Mouse (Mus musculus): Measurements from ENCODE around the gene Cnot11. TPM values are rescaled to one million over a fixed set of nuclear protein-coding genes. Genes with fewer than 3 reads are reported as not detected.

Gene Cnot11
- polyA plus RNA-seq, 1 experiment from 2014 or later: 23.6 TPM

GRCm38 (mm10) chr1:39522519-39522918 lies 12.3 kb upstream of the Cnot11 start:
- H3K27me3 ChIP-seq (ENCODE audit: control insufficient read depth, insufficient read depth, low read length): no peaks in the 10 kb centered on the region
- no peak for ATAC-seq (ENCODE audit: insufficient number of reproducible peaks, insufficient read depth, low FRiP score, low read depth)
- H3K36me3 ChIP-seq (ENCODE audit: control insufficient read depth, insufficient read depth, low read length): no peaks in the 10 kb centered on the region
- no peak overlapping the region for H3K4me2 ChIP-seq (ENCODE audit: low read length)
- peaks cover 4% of the 10 kb centered on the region for H3K9me3 ChIP-seq (ENCODE audit: control insufficient read depth, low read length)
- H3K4me1 ChIP-seq (ENCODE audit: control insufficient read depth in 2 of 2, insufficient read depth in 2 of 2, low read length in 2 of 2): no peaks in the 10 kb centered on the region
- H3K4me3 ChIP-seq (ENCODE audit: control insufficient read depth in 1 of 2, insufficient read depth in 1 of 2, low read depth in 1 of 2, low read length in 2 of 2): no peak overlapping the region
- H3K27ac ChIP-seq (replicated peaks in 1 of 2; ENCODE audit: control insufficient read depth in 1 of 2, insufficient read depth in 1 of 2, low read depth in 2 of 2, low read length in 2 of 2): no peak overlapping the region
- no peak overlapping the region for H3K9ac ChIP-seq (ENCODE audit: low read length)
- WGBS: 30% methylated on average over 5 of the region's 5 CpGs

- no peak for ATAC-seq (ENCODE audit: insufficient number of reproducible peaks, insufficient read depth, low FRiP score, low read depth)
- Histone ChIP-seq H3K4me3 (ENCODE audit: control insufficient read depth in 1 of 2, insufficient read depth in 1 of 2, low read depth in 1 of 2, low read length in 2 of 2) (no peak overlapping the region), H3K4me1 (ENCODE audit: control insufficient read depth in 2 of 2, insufficient read depth in 2 of 2, low read length in 2 of 2) (no peaks in the 10 kb centered on the region), H3K9ac (ENCODE audit: low read length) (no peak overlapping the region), H3K4me2 (ENCODE audit: low read length) (no peak overlapping the region), H3K27ac (replicated peaks in 1 of 2; ENCODE audit: control insufficient read depth in 1 of 2, insufficient read depth in 1 of 2, low read depth in 2 of 2, low read length in 2 of 2) (no peak overlapping the region), H3K27me3 (ENCODE audit: control insufficient read depth, insufficient read depth, low read length) (no peaks in the 10 kb centered on the region), H3K9me3 (ENCODE audit: control insufficient read depth, low read length) (no peaks in the 10 kb centered on the region), H3K36me3 (ENCODE audit: control insufficient read depth, insufficient read depth, low read length) (no peaks in the 10 kb centered on the region)
- WGBS: 71% methylated on average over 7 of the region's 7 CpGs
Observed at GRCm38 (mm10) chr1:39525763-39526162, 9.0 kb upstream of the Cnot11 start.

- H3K9me3 ChIP-seq (ENCODE audit: control insufficient read depth, low read length): no peaks in the 10 kb centered on the region
- H3K9ac ChIP-seq (ENCODE audit: low read length): no peak overlapping the region
- ATAC-seq (ENCODE audit: insufficient number of reproducible peaks, insufficient read depth, low FRiP score, low read depth): no peak
- no peaks in the 10 kb centered on the region for H3K4me1 ChIP-seq (ENCODE audit: control insufficient read depth in 2 of 2, insufficient read depth in 2 of 2, low read length in 2 of 2)
- no peaks in the 10 kb centered on the region for H3K36me3 ChIP-seq (ENCODE audit: control insufficient read depth, insufficient read depth, low read length)
- no peak overlapping the region for H3K4me3 ChIP-seq (ENCODE audit: control insufficient read depth in 1 of 2, insufficient read depth in 1 of 2, low read depth in 1 of 2, low read length in 2 of 2)
- 68% methylated on average over 9 of the region's 9 CpGs for WGBS
- no peaks in the 10 kb centered on the region for H3K27me3 ChIP-seq (ENCODE audit: control insufficient read depth, insufficient read depth, low read length)
- no peak overlapping the region for H3K27ac ChIP-seq (replicated peaks in 1 of 2; ENCODE audit: control insufficient read depth in 1 of 2, insufficient read depth in 1 of 2, low read depth in 2 of 2, low read length in 2 of 2)
- H3K4me2 ChIP-seq (ENCODE audit: low read length): no peak overlapping the region
Observed at GRCm38 (mm10) chr1:39526371-39527167, 8.2 kb upstream of the Cnot11 start.

DNA sequence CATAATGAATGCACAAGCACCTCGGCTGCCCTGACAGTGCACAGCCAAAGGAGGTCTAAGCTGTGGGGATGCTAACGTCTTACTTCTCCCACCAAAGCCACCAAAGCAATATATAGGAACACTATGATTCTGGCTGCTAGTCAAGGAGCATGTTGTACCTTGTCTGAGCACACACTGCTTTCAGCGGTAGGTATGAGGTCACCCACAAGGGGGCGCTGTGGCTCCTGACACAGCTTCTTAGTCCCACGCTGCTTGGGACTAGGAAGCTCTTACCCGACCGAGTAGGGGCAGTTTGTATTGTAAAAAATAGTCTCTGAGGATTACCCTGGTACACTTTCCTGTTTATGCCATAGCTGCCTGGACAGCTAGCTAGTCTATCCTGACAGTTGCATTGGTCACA lies 7.4 kb upstream of the Cnot11 start:
- no peak overlapping the region for H3K27ac ChIP-seq (replicated peaks in 1 of 2; ENCODE audit: control insufficient read depth in 1 of 2, insufficient read depth in 1 of 2, low read depth in 2 of 2, low read length in 2 of 2)
- no peak overlapping the region for H3K4me3 ChIP-seq (ENCODE audit: control insufficient read depth in 1 of 2, insufficient read depth in 1 of 2, low read depth in 1 of 2, low read length in 2 of 2)
- no peak overlapping the region for H3K4me2 ChIP-seq (ENCODE audit: low read length)
- no peaks in the 10 kb centered on the region for H3K4me1 ChIP-seq (ENCODE audit: control insufficient read depth in 2 of 2, insufficient read depth in 2 of 2, low read length in 2 of 2)
- no peak overlapping the region for H3K9ac ChIP-seq (ENCODE audit: low read length)
- H3K36me3 ChIP-seq (ENCODE audit: control insufficient read depth, insufficient read depth, low read length): no peaks in the 10 kb centered on the region
- no peaks in the 10 kb centered on the region for H3K27me3 ChIP-seq (ENCODE audit: control insufficient read depth, insufficient read depth, low read length)
- no peak for ATAC-seq (ENCODE audit: insufficient number of reproducible peaks, insufficient read depth, low FRiP score, low read depth)
- H3K9me3 ChIP-seq (ENCODE audit: control insufficient read depth, low read length): no peaks in the 10 kb centered on the region
- WGBS: 6% methylated on average over 7 of the region's 7 CpGs

DNA sequence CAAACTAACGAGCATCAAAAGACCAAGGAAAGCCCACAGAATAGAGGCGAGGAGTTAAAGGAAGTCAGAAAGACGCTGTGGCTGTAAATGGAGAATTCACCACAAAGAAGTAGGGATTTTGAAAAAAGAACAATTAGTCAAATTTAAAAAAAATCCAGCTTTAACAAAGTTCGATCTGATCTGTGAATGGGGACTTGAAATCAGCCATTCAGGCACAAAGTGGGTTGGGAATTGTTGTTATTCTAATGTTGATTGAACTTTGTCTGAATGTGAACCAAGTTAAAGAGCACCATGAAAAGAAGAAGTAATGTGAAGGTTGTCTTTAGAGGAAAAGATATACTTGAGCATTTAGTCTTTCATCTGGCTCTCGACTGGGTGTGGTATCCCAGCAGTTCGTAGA lies 6.5 kb upstream of the Cnot11 start:
- H3K9ac ChIP-seq (ENCODE audit: low read length): no peak overlapping the region
- no peak overlapping the region for H3K4me3 ChIP-seq (ENCODE audit: control insufficient read depth in 1 of 2, insufficient read depth in 1 of 2, low read depth in 1 of 2, low read length in 2 of 2)
- no peaks in the 10 kb centered on the region for H3K36me3 ChIP-seq (ENCODE audit: control insufficient read depth, insufficient read depth, low read length)
- H3K4me1 ChIP-seq (ENCODE audit: control insufficient read depth in 2 of 2, insufficient read depth in 2 of 2, low read length in 2 of 2): no peaks in the 10 kb centered on the region
- 67% methylated on average over 6 of the region's 6 CpGs for WGBS
- no peak overlapping the region for H3K27ac ChIP-seq (replicated peaks in 1 of 2; ENCODE audit: control insufficient read depth in 1 of 2, insufficient read depth in 1 of 2, low read depth in 2 of 2, low read length in 2 of 2)
- H3K9me3 ChIP-seq (ENCODE audit: control insufficient read depth, low read length): no peaks in the 10 kb centered on the region
- no peak overlapping the region for H3K4me2 ChIP-seq (ENCODE audit: low read length)
- no peak for ATAC-seq (ENCODE audit: insufficient number of reproducible peaks, insufficient read depth, low FRiP score, low read depth)
- no peaks in the 10 kb centered on the region for H3K27me3 ChIP-seq (ENCODE audit: control insufficient read depth, insufficient read depth, low read length)

- ATAC-seq (ENCODE audit: insufficient number of reproducible peaks, insufficient read depth, low FRiP score, low read depth): no peak
- H3K9me3 ChIP-seq (ENCODE audit: control insufficient read depth, low read length): no peaks in the 10 kb centered on the region
- no peak overlapping the region for H3K4me3 ChIP-seq (ENCODE audit: control insufficient read depth in 1 of 2, insufficient read depth in 1 of 2, low read depth in 1 of 2, low read length in 2 of 2)
- H3K4me2 ChIP-seq (ENCODE audit: low read length): no peak overlapping the region
- WGBS: 33% methylated on average over 13 of the region's 13 CpGs
- no peaks in the 10 kb centered on the region for H3K4me1 ChIP-seq (ENCODE audit: control insufficient read depth in 2 of 2, insufficient read depth in 2 of 2, low read length in 2 of 2)
- no peaks in the 10 kb centered on the region for H3K27me3 ChIP-seq (ENCODE audit: control insufficient read depth, insufficient read depth, low read length)
- no peak overlapping the region for H3K27ac ChIP-seq (replicated peaks in 1 of 2; ENCODE audit: control insufficient read depth in 1 of 2, insufficient read depth in 1 of 2, low read depth in 2 of 2, low read length in 2 of 2)
- H3K9ac ChIP-seq (ENCODE audit: low read length): no peak overlapping the region
- H3K36me3 ChIP-seq (ENCODE audit: control insufficient read depth, insufficient read depth, low read length): no peaks in the 10 kb centered on the region
Observed at GRCm38 (mm10) chr1:39530258-39530943, 4.4 kb upstream of the Cnot11 start.

- no peaks in the 10 kb centered on the region for H3K27me3 ChIP-seq (ENCODE audit: control insufficient read depth, insufficient read depth, low read length)
- no peak overlapping the region for H3K4me3 ChIP-seq (ENCODE audit: control insufficient read depth in 1 of 2, insufficient read depth in 1 of 2, low read depth in 1 of 2, low read length in 2 of 2)
- no peak overlapping the region for H3K27ac ChIP-seq (replicated peaks in 1 of 2; ENCODE audit: control insufficient read depth in 1 of 2, insufficient read depth in 1 of 2, low read depth in 2 of 2, low read length in 2 of 2)
- no peak overlapping the region for H3K4me2 ChIP-seq (ENCODE audit: low read length)
- ATAC-seq (ENCODE audit: insufficient number of reproducible peaks, insufficient read depth, low FRiP score, low read depth): no peak
- no peaks in the 10 kb centered on the region for H3K4me1 ChIP-seq (ENCODE audit: control insufficient read depth in 2 of 2, insufficient read depth in 2 of 2, low read length in 2 of 2)
- H3K9ac ChIP-seq (ENCODE audit: low read length): no peak overlapping the region
- WGBS: 63% methylated on average over 4 of the region's 4 CpGs
- H3K36me3 ChIP-seq (ENCODE audit: control insufficient read depth, insufficient read depth, low read length): no peaks in the 10 kb centered on the region
- H3K9me3 ChIP-seq (ENCODE audit: control insufficient read depth, low read length): no peaks in the 10 kb centered on the region
Observed at GRCm38 (mm10) chr1:39531036-39531435, 3.8 kb upstream of the Cnot11 start.
